Mouse (Mus musculus) lung, postnatal 0 days (tissue): ENCODE results near the gene Pus7.

Experiments
- CTCF ChIP-seq: IDR thresholded peaks from 2 replicates; pipeline ENCODE4 v1.5.1; 2016; ENCODE audit warnings: antibody characterized with exemption, mild to moderate bottlenecking
- EP300 ChIP-seq: IDR thresholded peaks from 2 replicates; pipeline ENCODE4 v1.6.1; 2016; ENCODE audit warnings: antibody characterized with exemption, mild to moderate bottlenecking, control low read depth

GRCm38 (mm10) chr5:23780516-23780915 lies 3.0 kb downstream of the Pus7 start:
- TF ChIP-seq CTCF, result 0 out of 2 replicates have a peak, but pooled peaks have one; percentile 9
- TF ChIP-seq EP300, result no peak
